Mouse (Mus musculus) stomach, embryonic 15.5 days (tissue): ENCODE results near the gene Sohlh1. TPM values are rescaled to one million over a fixed set of nuclear protein-coding genes. Genes with fewer than 3 reads are reported as not detected.
"Not testable (repeated sequence)": the region's sequence is repeated elsewhere in the genome, so short reads cannot be mapped to it uniquely, and the experiment has no call there.

Source experiments
- ATAC-seq: fragments of 200-750 bp; cut with Nextera tagmentation; 2 replicates; pipeline ENCODE4 v1.8.0; 2017; ENCODE audit warnings: low read depth, moderate number of reproducible peaks, moderate TSS enrichment; ENCODE audit not compliant: insufficient read depth, low FRiP score
- H3K27ac ChIP-seq: fragments of 300-500 bp; sonication (generic); 2 replicates; pipeline ENCODE4 v1.5.1; 2015; ENCODE audit warnings: mild to moderate bottlenecking, inconsistent platforms
- H3K27me3 ChIP-seq: fragments of 300-500 bp; sonication (generic); replicated peaks from 2 replicates; pipeline ENCODE4 v1.6.1; 2015; ENCODE audit warnings: inconsistent platforms
- H3K36me3 ChIP-seq: fragments of 300-500 bp; sonication (generic); 2 replicates; pipeline ENCODE4 v1.6.1; 2015; ENCODE audit warnings: inconsistent platforms
- H3K4me1 ChIP-seq: fragments of 300-500 bp; sonication (generic); 2 replicates; pipeline ENCODE4 v1.6.1; 2015; ENCODE audit warnings: inconsistent platforms
- H3K4me2 ChIP-seq: fragments of 300-500 bp; sonication (generic); 2 replicates; pipeline ENCODE4 v1.6.1; 2015; ENCODE audit warnings: mild to moderate bottlenecking, inconsistent platforms
- H3K4me3 ChIP-seq: fragments of 300-500 bp; sonication (generic); replicated peaks from 2 replicates; pipeline ENCODE4 v1.5.1; 2015; ENCODE audit warnings: inconsistent platforms
- H3K9ac ChIP-seq: fragments of 300-500 bp; sonication (generic); 2 replicates; pipeline ENCODE4 v1.6.1; 2015; ENCODE audit warnings: inconsistent platforms
- H3K9me3 ChIP-seq: fragments of 300-500 bp; sonication (generic); 2 replicates; pipeline ENCODE4 v1.6.1; 2016; ENCODE audit warnings: inconsistent platforms
- WGBS: fragments of 180-500 bp; shearing (Covaris S2); methylation state at CpG from one replicate; pipeline ENCODE4 v1.1.7; 2015; 5-methylcytosine and 5-hydroxymethylcytosine counted together
- polyA plus RNA-seq: library from polyadenylated mRNA; unstranded; fragments of >200 nt; fragmentation: Nextera tagmentation; extraction: Ambion mirVana; gene quantifications from 2 replicates; pipeline ENCODE4 v1.2.1, GENCODE M21; 2015

The Sohlh1 gene
- polyA plus RNA-seq, 1 experiment from 2014 or later, result not detected

DNA sequence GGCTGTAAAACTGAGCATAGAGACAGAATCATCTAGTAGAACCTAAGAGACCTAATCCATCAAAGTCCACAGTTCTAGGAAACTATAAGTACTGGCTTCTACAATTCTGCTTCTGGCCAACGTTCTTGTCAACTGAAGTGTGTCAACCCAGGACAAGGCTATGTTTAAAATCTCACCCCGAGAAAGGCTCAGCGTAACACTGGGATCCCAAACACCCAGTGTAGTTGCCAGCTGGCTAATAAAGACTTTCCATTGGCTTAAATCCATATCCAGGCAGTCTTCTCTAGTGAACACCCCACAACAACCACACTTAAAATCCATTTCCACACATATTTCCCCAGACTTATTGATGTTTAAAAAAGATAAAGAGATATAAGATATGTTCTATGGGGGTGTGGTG is 16.3 kb downstream of the Sohlh1 start:
- no peak overlapping the region for H3K4me3 ChIP-seq
- H3K27ac ChIP-seq, result no peak overlapping the region
- no peaks in the 10 kb centered on the region for H3K9me3 ChIP-seq
- no peaks in the 10 kb centered on the region for H3K36me3 ChIP-seq
- H3K9ac ChIP-seq, result no peak overlapping the region
- no peaks in the 10 kb centered on the region for H3K27me3 ChIP-seq
- 67% methylated on average over 3 of the region's 3 CpGs for WGBS
- no peaks in the 10 kb centered on the region for H3K4me1 ChIP-seq
- no peak overlapping the region for H3K4me2 ChIP-seq
- ATAC-seq, result no peak

DNA sequence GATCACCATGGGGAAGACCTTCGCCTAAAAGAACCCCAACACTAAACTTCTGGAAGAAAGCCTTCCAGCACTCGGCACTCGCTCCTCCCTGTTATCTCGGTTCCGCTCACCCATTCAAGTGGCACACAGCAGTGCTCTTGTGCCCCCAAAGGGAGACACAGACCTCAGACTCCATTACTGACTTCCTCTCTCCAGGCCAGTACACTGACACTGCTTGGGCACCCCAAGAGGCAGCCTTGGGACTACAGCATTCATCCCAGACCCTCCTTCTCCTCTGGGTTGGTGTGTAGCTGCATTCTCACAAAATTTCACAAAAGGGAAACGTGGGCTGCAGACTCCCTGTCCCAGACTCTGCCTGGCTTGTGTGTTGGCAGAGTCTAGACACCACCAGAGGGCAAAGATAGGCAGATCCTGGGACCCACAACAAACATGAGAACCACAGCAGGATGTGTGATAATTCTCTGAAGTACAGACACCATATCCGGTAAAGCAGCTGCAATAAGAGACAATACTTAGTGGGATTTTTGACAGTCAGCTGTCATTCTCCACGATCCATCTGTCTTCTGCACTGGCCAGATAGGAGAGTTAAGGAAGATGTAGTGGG is 18.6 kb downstream of the Sohlh1 start:
- WGBS, result 77% methylated on average over 8 of the region's 8 CpGs
- no peak for ATAC-seq

DNA sequence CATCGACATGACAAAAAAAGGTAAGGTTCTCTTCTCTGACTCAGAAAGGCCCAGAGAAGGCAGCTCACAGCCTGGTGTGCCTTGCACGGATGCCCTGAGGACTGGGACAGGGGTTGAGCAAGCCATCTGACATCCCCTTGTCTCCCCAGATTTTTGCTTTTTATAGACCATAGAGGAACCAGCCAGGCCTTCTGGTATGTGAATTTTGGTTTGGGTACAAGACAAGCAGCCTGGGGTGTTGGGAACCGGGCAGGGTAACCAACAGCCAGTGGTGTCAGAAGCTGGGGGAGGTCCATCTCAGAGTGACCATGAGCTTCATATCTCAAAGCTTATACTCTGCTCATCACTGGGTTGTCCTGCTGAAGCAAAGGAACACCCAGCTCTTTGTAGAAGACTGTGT is 22.3 kb downstream of the Sohlh1 start:
- H3K27ac ChIP-seq, result no peak overlapping the region
- ATAC-seq, result no peak
- no peaks in the 10 kb centered on the region for H3K36me3 ChIP-seq
- no peaks in the 10 kb centered on the region for H3K9me3 ChIP-seq
- no peak overlapping the region for H3K9ac ChIP-seq
- H3K4me2 ChIP-seq, result no peak overlapping the region
- H3K4me3 ChIP-seq, result no peak overlapping the region
- H3K4me1 ChIP-seq, result no peaks in the 10 kb centered on the region
- no peaks in the 10 kb centered on the region for H3K27me3 ChIP-seq
- WGBS, result 83% methylated on average over 3 of the region's 3 CpGs

More for the DNA sequence above, 18.6 kb downstream of the Sohlh1 start:
- H3K4me1 ChIP-seq, result no peaks in the 10 kb centered on the region
- no peaks in the 10 kb centered on the region for H3K36me3 ChIP-seq
- no peak overlapping the region for H3K9ac ChIP-seq
- no peaks in the 10 kb centered on the region for H3K27me3 ChIP-seq
- H3K4me3 ChIP-seq, result no peak overlapping the region
- no peaks in the 10 kb centered on the region for H3K9me3 ChIP-seq
- no peak overlapping the region for H3K4me2 ChIP-seq
- no peak overlapping the region for H3K27ac ChIP-seq

DNA sequence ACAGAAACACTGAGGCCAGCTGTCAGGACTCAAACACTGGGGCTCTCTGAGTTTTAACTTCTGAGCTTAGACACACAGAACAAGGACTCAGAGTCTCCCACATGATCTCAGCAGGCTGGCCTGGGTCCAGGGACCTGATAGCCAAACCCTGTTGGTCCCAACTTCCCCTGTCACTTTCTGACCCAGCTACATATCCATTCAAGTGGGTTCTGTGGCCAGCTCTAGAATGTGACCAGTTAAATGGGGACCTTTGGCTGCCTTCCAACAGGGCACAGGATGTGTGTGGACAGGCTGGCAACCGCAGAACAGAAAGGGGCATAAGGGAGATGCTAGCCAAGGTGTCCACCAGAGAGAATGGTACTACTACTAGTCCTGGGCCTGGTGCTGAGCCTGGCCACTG is 24.2 kb downstream of the Sohlh1 start, which contains the start of gene Lcn9:
TSS of gene Lcn9 (plus strand) at position 348 of the 400 bp plus-strand sequence.
- no peaks in the 10 kb centered on the region for H3K4me1 ChIP-seq
- H3K36me3 ChIP-seq, result no peaks in the 10 kb centered on the region
- 67% methylated on average over 1 of the region's 1 CpGs for WGBS
- H3K4me3 ChIP-seq, result no peak within 1 kb of the TSS
- no peaks in the 10 kb centered on the region for H3K27me3 ChIP-seq
- no peaks in the 10 kb centered on the region for H3K9me3 ChIP-seq
- H3K4me2 ChIP-seq, result no peak within 1 kb of the TSS
- no peak for ATAC-seq
- no peak within 1 kb of the TSS for H3K27ac ChIP-seq
- no peak within 1 kb of the TSS for H3K9ac ChIP-seq

DNA sequence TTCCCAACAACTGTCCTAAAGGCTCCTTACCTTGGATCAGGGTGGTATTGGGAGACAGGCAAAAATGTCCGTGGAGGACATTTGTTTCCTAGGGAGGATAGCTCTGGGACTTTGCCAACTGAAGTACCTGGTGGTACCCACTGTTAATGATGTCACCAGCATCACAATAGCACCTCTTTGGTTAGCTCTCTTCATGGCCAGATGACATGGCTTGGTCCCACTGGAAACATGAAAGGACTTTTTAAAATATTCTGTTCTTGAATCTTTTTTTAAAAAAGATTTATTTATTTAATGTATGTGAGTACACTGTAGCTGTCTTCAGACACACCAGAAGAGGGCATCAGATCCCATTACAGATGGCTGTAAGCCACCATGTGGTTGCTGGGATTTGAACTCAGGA is 31.3 kb downstream of the Sohlh1 start, which contains the start of gene Glt6d1:
TSS of gene Glt6d1 (minus strand) at position 101 of the 400 bp plus-strand sequence.
- not testable (repeated sequence) for H3K9me3 ChIP-seq, ATAC-seq, H3K9ac ChIP-seq, H3K36me3 ChIP-seq, H3K4me2 ChIP-seq, H3K4me3 ChIP-seq, H3K27ac ChIP-seq, H3K27me3 ChIP-seq, H3K4me1 ChIP-seq
- WGBS, result 77% methylated on average over 1 of the region's 1 CpGs

DNA sequence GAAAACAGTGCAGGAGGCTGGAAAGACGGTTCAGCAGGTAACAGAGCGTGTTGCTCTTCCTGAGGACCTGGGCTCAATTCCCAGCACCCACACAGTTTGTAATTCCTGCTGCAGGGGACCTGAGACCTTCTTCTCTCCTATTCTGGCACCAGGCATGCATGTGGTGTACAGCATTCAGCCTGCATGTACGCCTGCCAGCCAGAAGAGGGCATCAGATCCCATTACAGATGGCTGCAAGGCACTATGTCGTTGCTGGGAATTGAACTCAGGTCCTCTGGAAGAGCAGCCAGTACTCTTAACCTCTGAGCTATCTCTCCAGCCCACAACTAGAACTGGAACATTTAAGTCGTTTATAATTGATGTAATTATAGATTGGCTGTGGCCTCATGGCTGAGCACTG is 33.7 kb downstream of the Sohlh1 start:
- H3K4me1 ChIP-seq, result no peaks in the 10 kb centered on the region
- no peak for ATAC-seq
- no peak overlapping the region for H3K4me3 ChIP-seq
- no peaks in the 10 kb centered on the region for H3K9me3 ChIP-seq
- H3K27me3 ChIP-seq, result no peaks in the 10 kb centered on the region
- WGBS, result 77% methylated on average over 5 of the region's 5 CpGs
- no peaks in the 10 kb centered on the region for H3K36me3 ChIP-seq
- H3K9ac ChIP-seq, result no peak overlapping the region
- H3K27ac ChIP-seq, result no peak overlapping the region
- H3K4me2 ChIP-seq, result no peak overlapping the region

DNA sequence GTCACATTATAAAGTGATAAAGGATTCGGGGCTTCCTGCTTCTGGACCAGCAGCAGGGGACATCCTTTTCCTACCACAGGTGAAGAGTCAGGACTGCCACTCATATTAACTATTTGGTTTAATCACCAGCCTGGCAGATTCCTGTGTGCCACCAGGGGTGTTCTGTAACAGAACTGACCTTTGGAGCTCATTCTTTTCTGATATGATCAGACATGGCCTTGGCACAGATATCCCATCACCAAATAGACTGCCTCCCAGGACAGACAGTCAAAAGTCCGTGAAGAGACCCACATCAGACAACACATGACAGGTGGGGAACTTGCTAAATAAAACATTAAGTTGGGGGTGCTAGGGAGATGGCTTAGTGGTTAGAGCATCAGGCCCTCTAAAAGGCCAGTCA is 35.3 kb downstream of the Sohlh1 start:
- H3K4me3 ChIP-seq, result no peak overlapping the region
- no peaks in the 10 kb centered on the region for H3K4me1 ChIP-seq
- no peak for ATAC-seq
- H3K9me3 ChIP-seq, result no peaks in the 10 kb centered on the region
- WGBS, result 64% methylated on average over 2 of the region's 2 CpGs
- H3K9ac ChIP-seq, result no peak overlapping the region
- H3K27me3 ChIP-seq, result no peaks in the 10 kb centered on the region
- no peaks in the 10 kb centered on the region for H3K36me3 ChIP-seq
- H3K4me2 ChIP-seq, result no peak overlapping the region
- H3K27ac ChIP-seq, result no peak overlapping the region

DNA sequence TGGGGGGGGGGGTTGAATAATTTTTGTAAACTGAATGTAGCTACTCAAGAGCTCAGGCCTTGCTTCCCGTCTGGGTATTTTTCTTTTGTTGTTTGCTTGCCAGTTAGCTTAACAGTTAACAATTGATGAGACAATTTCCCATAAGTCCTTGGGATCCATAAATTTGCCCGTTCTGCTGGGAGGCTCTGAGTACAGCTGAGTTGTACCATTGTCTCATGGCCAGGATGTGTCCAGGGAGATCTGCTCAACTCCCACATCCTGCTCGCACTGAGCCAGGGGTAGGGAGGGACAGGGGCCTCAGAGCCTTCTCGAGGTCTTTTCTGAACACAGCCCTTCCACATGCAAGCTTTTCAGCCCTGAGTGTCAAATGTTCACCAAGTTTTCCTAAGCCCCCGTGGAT is 49.0 kb downstream of the Sohlh1 start:
- Histone ChIP-seq H3K4me2 (no peak overlapping the region), H3K27ac (no peak overlapping the region), H3K27me3 (no peaks in the 10 kb centered on the region), H3K9ac (no peak overlapping the region), H3K9me3 (no peaks in the 10 kb centered on the region), H3K4me1 (no peaks in the 10 kb centered on the region), H3K36me3 (no peaks in the 10 kb centered on the region), H3K4me3 (no peak overlapping the region)
- WGBS, result 48% methylated on average over 5 of the region's 5 CpGs
- ATAC-seq, result no peak

DNA sequence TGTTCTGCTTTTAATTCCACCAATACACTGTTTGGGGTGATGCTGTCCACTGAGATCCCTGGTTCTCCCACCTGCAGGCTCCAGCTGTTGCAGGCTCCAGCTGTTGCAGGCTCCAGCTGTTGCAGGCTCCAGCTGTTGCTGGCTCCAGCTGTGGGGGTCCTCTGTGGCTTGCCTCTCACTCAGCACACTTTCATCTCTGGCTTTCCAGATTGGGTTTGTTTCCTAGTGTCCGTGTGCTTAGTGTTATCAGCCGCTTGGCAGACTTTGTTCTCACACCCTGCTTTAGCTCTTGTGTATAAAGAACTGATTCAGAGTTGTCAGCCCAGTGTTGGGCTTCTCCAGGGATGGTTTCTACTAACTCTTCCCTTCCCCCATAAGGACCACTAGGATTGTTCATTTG is 49.4 kb downstream of the Sohlh1 start:
- no peaks in the 10 kb centered on the region for H3K9me3 ChIP-seq
- ATAC-seq, result no peak
- H3K36me3 ChIP-seq, result no peaks in the 10 kb centered on the region
- no peaks in the 10 kb centered on the region for H3K27me3 ChIP-seq
- no peak overlapping the region for H3K9ac ChIP-seq
- H3K4me1 ChIP-seq, result no peaks in the 10 kb centered on the region
- no peak overlapping the region for H3K4me3 ChIP-seq
- WGBS, result 21% methylated on average over 2 of the region's 2 CpGs
- H3K4me2 ChIP-seq, result no peak overlapping the region
- H3K27ac ChIP-seq, result no peak overlapping the region

Other genes with a start within 250 kb of the Sohlh1 start
- 64.2 and 65.6 TPM in 2 replicates for gene Rabl6, start 238.7 kb downstream of the Sohlh1 start, polyA plus RNA-seq
- gene Ccdc183, start 229.6 kb downstream of the Sohlh1 start, polyA plus RNA-seq, result 0.19 and 0.21 TPM in 2 replicates
- 24.3 and 25.0 TPM in 2 replicates for gene Tmem141, start 225.2 kb downstream of the Sohlh1 start, polyA plus RNA-seq
- gene Fcna, start 219.2 kb downstream of the Sohlh1 start, polyA plus RNA-seq, result 4.0 and 6.2 TPM in 2 replicates
- not detected in 2 replicates for gene Lcn8, start 194.1 kb downstream of the Sohlh1 start, polyA plus RNA-seq
- not detected in 2 replicates for gene Lcn5, start 189.3 kb downstream of the Sohlh1 start, polyA plus RNA-seq
- gene Lcn6, start 170.5 kb downstream of the Sohlh1 start, polyA plus RNA-seq, result not detected in 2 replicates
- gene Lcn10, start 164.5 kb downstream of the Sohlh1 start, polyA plus RNA-seq, result not detected in 2 replicates
- not detected in 2 replicates for gene Obp2a, start 147.2 kb downstream of the Sohlh1 start, polyA plus RNA-seq
- gene Bmyc, start 140.5 kb downstream of the Sohlh1 start, polyA plus RNA-seq, result 79.4 and 83.4 TPM in 2 replicates
- gene Obp2b, start 110.2 kb downstream of the Sohlh1 start, polyA plus RNA-seq, result not detected in 2 replicates
- not detected in 2 replicates for gene Lcn3, start 81.7 kb downstream of the Sohlh1 start, polyA plus RNA-seq
- gene Lcn11, start 70.2 kb downstream of the Sohlh1 start, polyA plus RNA-seq, result not detected in 2 replicates
- not detected in 2 replicates for gene Gm13539, start 65.0 kb downstream of the Sohlh1 start, polyA plus RNA-seq
- gene Glt6d1, start 31.4 kb downstream of the Sohlh1 start, polyA plus RNA-seq, result not detected in 2 replicates
- gene Lcn9, start 24.1 kb downstream of the Sohlh1 start, polyA plus RNA-seq, result not detected in 2 replicates
- gene Kcnt1, start 16.5 kb upstream of the Sohlh1 start, polyA plus RNA-seq, result 0.39 and 0.62 TPM in 2 replicates
- gene Camsap1, start 136.0 kb upstream of the Sohlh1 start, polyA plus RNA-seq, result 18.6 and 19.0 TPM in 2 replicates
- gene Ubac1, start 174.5 kb upstream of the Sohlh1 start, polyA plus RNA-seq, result 87.6 and 105 TPM in 2 replicates